Mouse (Mus musculus) liver, embryonic 12.5 days (tissue): ENCODE results near the gene Ankub1. TPM values are rescaled to one million over a fixed set of nuclear protein-coding genes. Genes with fewer than 3 reads are reported as not detected.
A peak's percentile ranks its signal among the peaks of the same experiment; 100 is the strongest.

Experiments
- ATAC-seq: fragments of 200-750 bp; cut with Nextera tagmentation; 2 replicates; pipeline ENCODE4 v1.8.0; 2017; ENCODE audit warnings: moderate number of reproducible peaks, mild to moderate bottlenecking, moderate library complexity
- H3K27ac ChIP-seq: fragments of 300-500 bp; sonication (generic); 2 replicates; pipeline ENCODE4 v1.5.1; 2016; ENCODE audit warnings: mild to moderate bottlenecking
- H3K27me3 ChIP-seq: fragments of 300-500 bp; sonication (generic); replicated peaks from 2 replicates; pipeline ENCODE4 v1.6.1; 2016; ENCODE audit warnings: mild to moderate bottlenecking, moderate library complexity
- H3K36me3 ChIP-seq: fragments of 300-500 bp; sonication (generic); 2 replicates; pipeline ENCODE4 v1.6.1; 2016; ENCODE audit warnings: mild to moderate bottlenecking, moderate library complexity
- H3K4me1 ChIP-seq: fragments of 300-500 bp; sonication (generic); 2 replicates; pipeline ENCODE4 v1.6.1; 2016
- H3K4me2 ChIP-seq: fragments of 300-500 bp; sonication (generic); 2 replicates; pipeline ENCODE4 v1.6.1; 2016; ENCODE audit warnings: mild to moderate bottlenecking, moderate library complexity
- H3K4me3 ChIP-seq: fragments of 300-500 bp; sonication (generic); 2 replicates; pipeline ENCODE4 v1.5.1; 2016; ENCODE audit warnings: mild to moderate bottlenecking, moderate library complexity
- H3K9ac ChIP-seq: fragments of 300-500 bp; sonication (generic); 2 replicates; pipeline ENCODE4 v1.6.1; 2016; ENCODE audit warnings: mild to moderate bottlenecking, moderate library complexity
- H3K9me3 ChIP-seq: fragments of 300-500 bp; sonication (generic); replicated peaks from 2 replicates; pipeline ENCODE4 v1.6.1; 2016; ENCODE audit warnings: mild to moderate bottlenecking, moderate library complexity
- WGBS: fragments of 180-500 bp; shearing (Covaris S2); methylation state at CpG from one replicate; pipeline ENCODE4 v1.1.7; 2016; ENCODE audit not compliant: insufficient replicate concordance; 5-methylcytosine and 5-hydroxymethylcytosine counted together
- polyA plus RNA-seq: library from polyadenylated mRNA; unstranded; fragments of >200 nt; fragmentation: Nextera tagmentation; extraction: Ambion mirVana; gene quantifications from 2 replicates; pipeline ENCODE4 v1.2.1, GENCODE M21; 2016

Gene Ankub1
- polyA plus RNA-seq, 1 experiment from 2014 or later: not detected

GRCm38 (mm10) chr3:57667054-57667723 is 25.4 kb downstream of the Ankub1 start:
- H3K36me3 ChIP-seq: no peaks in the 10 kb centered on the region
- WGBS: 32% methylated on average over 14 of the region's 14 CpGs
- H3K9me3 ChIP-seq: no peaks in the 10 kb centered on the region
- H3K27me3 ChIP-seq: no peaks in the 10 kb centered on the region
- H3K9ac ChIP-seq: no peak overlapping the region
- no peak for ATAC-seq
- H3K27ac ChIP-seq: no peak overlapping the region
- peak overlapping the region; percentile 29 for H3K4me2 ChIP-seq
- H3K4me3 ChIP-seq: no peak overlapping the region
- H3K4me1 ChIP-seq: no peaks in the 10 kb centered on the region

GRCm38 (mm10) chr3:57665880-57666279 is 26.7 kb downstream of the Ankub1 start:
- WGBS: 68% methylated on average over 5 of the region's 5 CpGs
- no peak for ATAC-seq
- Histone ChIP-seq H3K4me3 (no peak overlapping the region), H3K4me2 (no peak overlapping the region), H3K27ac (no peak overlapping the region), H3K4me1 (no peaks in the 10 kb centered on the region), H3K9ac (no peak overlapping the region), H3K27me3 (no peaks in the 10 kb centered on the region), H3K36me3 (no peaks in the 10 kb centered on the region), H3K9me3 (no peaks in the 10 kb centered on the region)

GRCm38 (mm10) chr3:57664682-57665081 is 27.9 kb downstream of the Ankub1 start:
- Histone ChIP-seq H3K4me1 (no peaks in the 10 kb centered on the region), H3K9ac (no peak overlapping the region), H3K9me3 (no peaks in the 10 kb centered on the region), H3K4me3 (no peak overlapping the region), H3K36me3 (no peaks in the 10 kb centered on the region), H3K27ac (no peak overlapping the region), H3K27me3 (no peaks in the 10 kb centered on the region), H3K4me2 (no peak overlapping the region)
- 70% methylated on average over 10 of the region's 10 CpGs for WGBS
- no peak for ATAC-seq

GRCm38 (mm10) chr3:57663731-57664130 is 28.9 kb downstream of the Ankub1 start:
- no peak overlapping the region for H3K4me2 ChIP-seq
- no peaks in the 10 kb centered on the region for H3K27me3 ChIP-seq
- no peaks in the 10 kb centered on the region for H3K9me3 ChIP-seq
- WGBS: 16% methylated on average over 6 of the region's 6 CpGs
- ATAC-seq: no peak
- H3K27ac ChIP-seq: no peak overlapping the region
- no peak overlapping the region for H3K9ac ChIP-seq
- no peak overlapping the region for H3K4me3 ChIP-seq
- no peaks in the 10 kb centered on the region for H3K4me1 ChIP-seq
- H3K36me3 ChIP-seq: no peaks in the 10 kb centered on the region

- Histone ChIP-seq H3K27ac (no peak overlapping the region), H3K27me3 (no peaks in the 10 kb centered on the region), H3K36me3 (no peaks in the 10 kb centered on the region), H3K9me3 (no peaks in the 10 kb centered on the region), H3K9ac (no peak overlapping the region), H3K4me1 (no peaks in the 10 kb centered on the region), H3K4me3 (no peak overlapping the region), H3K4me2 (no peak overlapping the region)
- 36% methylated on average over 6 of the region's 6 CpGs for WGBS
- no peak for ATAC-seq
Measured at GRCm38 (mm10) chr3:57658608-57659007, 34.0 kb downstream of the Ankub1 start.

GRCm38 (mm10) chr3:57653646-57654045 is 39.0 kb downstream of the Ankub1 start:
- Histone ChIP-seq H3K9me3 (no peaks in the 10 kb centered on the region), H3K27me3 (no peaks in the 10 kb centered on the region), H3K36me3 (peaks cover 7% of the 10 kb centered on the region; the same call in 1 of the 2 replicates), H3K4me2 (no peak overlapping the region), H3K27ac (no peak overlapping the region), H3K9ac (no peak overlapping the region), H3K4me1 (peaks cover 6% of the 10 kb centered on the region), H3K4me3 (no peak overlapping the region)
- ATAC-seq: no peak
- WGBS: 58% methylated on average over 3 of the region's 3 CpGs

GRCm38 (mm10) chr3:57652485-57652884 is 40.1 kb downstream of the Ankub1 start:
- no peaks in the 10 kb centered on the region for H3K27me3 ChIP-seq
- H3K9me3 ChIP-seq: no peaks in the 10 kb centered on the region
- peaks cover 6% of the 10 kb centered on the region for H3K4me1 ChIP-seq
- ATAC-seq: no peak
- H3K27ac ChIP-seq: no peak overlapping the region
- 74% methylated on average over 3 of the region's 3 CpGs for WGBS
- H3K9ac ChIP-seq: no peak overlapping the region
- H3K36me3 ChIP-seq: peaks cover 7% of the 10 kb centered on the region
- H3K4me2 ChIP-seq: no peak overlapping the region
- H3K4me3 ChIP-seq: no peak overlapping the region

GRCm38 (mm10) chr3:57651865-57652259 is 40.7 kb downstream of the Ankub1 start:
- WGBS: 68% methylated on average over 3 of the region's 3 CpGs
- Histone ChIP-seq H3K27ac (no peak overlapping the region), H3K4me1 (peaks cover 6% of the 10 kb centered on the region), H3K4me3 (peak overlapping the region; percentile 87), H3K4me2 (peak overlapping the region; percentile 79), H3K9me3 (no peaks in the 10 kb centered on the region), H3K36me3 (peaks cover 12% of the 10 kb centered on the region), H3K9ac (peak overlapping the region; percentile 87; the same call in 1 of the 2 replicates), H3K27me3 (no peaks in the 10 kb centered on the region)
- 0 out of 2 replicates have a peak, but pooled peaks have one; percentile 31 for ATAC-seq

- WGBS: under 1% methylated on average over 42 of the region's 42 CpGs
- Histone ChIP-seq H3K27ac (peak within 1 kb of the TSS; percentile 78), H3K4me3 (peak within 1 kb of the TSS; percentile 87), H3K9me3 (no peaks in the 10 kb centered on the region), H3K4me2 (peak within 1 kb of the TSS; percentile 79), H3K36me3 (peaks cover 17% of the 10 kb centered on the region), H3K27me3 (no peaks in the 10 kb centered on the region), H3K9ac (peak within 1 kb of the TSS; percentile 87), H3K4me1 (peaks cover 6% of the 10 kb centered on the region)
- ATAC-seq: peak; percentile 97
Measured at GRCm38 (mm10) chr3:57651231-57651864, 41.3 kb downstream of the Ankub1 start, which contains the start of gene Commd2. Gene Commd2, minus strand, starts transcription at chr3:57651715.

GRCm38 (mm10) chr3:57643191-57643590 is 49.4 kb downstream of the Ankub1 start:
- ATAC-seq: no peak
- no peak overlapping the region for H3K9ac ChIP-seq
- no peaks in the 10 kb centered on the region for H3K4me1 ChIP-seq
- H3K9me3 ChIP-seq: no peaks in the 10 kb centered on the region
- no peaks in the 10 kb centered on the region for H3K27me3 ChIP-seq
- no peak overlapping the region for H3K27ac ChIP-seq
- WGBS: 79% methylated on average over 6 of the region's 6 CpGs
- no peak overlapping the region for H3K4me2 ChIP-seq
- peaks cover 26% of the 10 kb centered on the region for H3K36me3 ChIP-seq
- no peak overlapping the region for H3K4me3 ChIP-seq

- ATAC-seq: no peak
- WGBS: 57% methylated on average over 6 of the region's 6 CpGs
- H3K9ac ChIP-seq: no peak overlapping the region
- H3K27ac ChIP-seq: no peak overlapping the region
- no peak overlapping the region for H3K4me2 ChIP-seq
- H3K4me1 ChIP-seq: no peaks in the 10 kb centered on the region
- H3K4me3 ChIP-seq: no peak overlapping the region
- H3K36me3 ChIP-seq: no peaks in the 10 kb centered on the region
- H3K27me3 ChIP-seq: no peaks in the 10 kb centered on the region
- no peaks in the 10 kb centered on the region for H3K9me3 ChIP-seq
Measured at GRCm38 (mm10) chr3:57637596-57637995, 55.0 kb downstream of the Ankub1 start.

GRCm38 (mm10) chr3:57634763-57635487 is 57.7 kb downstream of the Ankub1 start:
- no peak for ATAC-seq
- 60% methylated on average over 3 of the region's 3 CpGs for WGBS

More at GRCm38 (mm10) chr3:57634763-57635487, 57.7 kb downstream of the Ankub1 start:
- H3K27me3 ChIP-seq: no peaks in the 10 kb centered on the region
- no peaks in the 10 kb centered on the region for H3K36me3 ChIP-seq
- H3K9me3 ChIP-seq: no peaks in the 10 kb centered on the region
- no peaks in the 10 kb centered on the region for H3K4me1 ChIP-seq
- no peak overlapping the region for H3K27ac ChIP-seq
- no peak overlapping the region for H3K9ac ChIP-seq
- no peak overlapping the region for H3K4me3 ChIP-seq
- no peak overlapping the region for H3K4me2 ChIP-seq
